In the genomic region with DNA sequence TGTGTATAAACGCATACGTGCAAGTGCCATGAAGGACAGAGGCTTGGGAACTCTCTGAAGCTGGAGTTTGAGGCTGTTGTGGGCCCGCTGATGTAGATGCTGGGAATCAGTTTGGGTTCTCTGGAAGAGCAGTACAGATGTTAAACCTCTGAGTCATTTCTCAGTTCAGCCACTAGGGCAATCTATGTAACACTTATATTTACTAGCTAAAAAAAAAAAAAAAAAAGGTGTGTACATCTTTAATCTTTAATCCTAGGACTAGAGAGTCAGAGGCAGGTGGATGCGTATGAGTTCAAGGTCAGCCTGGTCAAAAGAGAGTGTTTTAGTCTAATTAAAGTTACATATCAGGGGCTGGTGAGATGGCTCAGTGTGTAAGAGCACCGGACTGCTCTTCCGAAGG, we compare ENCODE assay signal across 19 mouse cellular contexts. TPM values are rescaled to one million over a fixed set of nuclear protein-coding genes. Genes with fewer than 3 reads are reported as not detected.
DNase-seq lines count a peak whose midpoint lies in the region; ATAC-seq and TF ChIP-seq lines count a peak whose summit lies in the region.
"Had no signal": no experiment of that assay in that cellular context is flagged by ENCODE, and none has a peak within 500 bp of the region (broad histone marks: within the 10 kb centered on the region; RNA-seq: fewer than 3 reads in every experiment).

No protein-coding gene starts in this region.

- in situ Hi-C loops in ES-E14 (cut with MboI; ENCODE audit: low sequenced_read_pairs in 2 of 2, unreplicated experiment in 2 of 2), result no loop called here

- H3K4me1 ChIP-seq in heart, postnatal 0 days (ENCODE audit: control insufficient read depth, insufficient read depth), result no peaks in the 10 kb centered on the region
- H3K4me1 ChIP-seq in heart, embryonic 11.5 days (ENCODE audit: control insufficient read depth, insufficient read depth, low read length), result peaks cover 9% of the 10 kb centered on the region
- peaks cover 10% of the 10 kb centered on the region; the same call in 1 of the 2 replicates for H3K4me1 ChIP-seq in lung, postnatal 0 days (ENCODE audit: insufficient read depth, low read depth, low read length)
- H3K4me1 ChIP-seq in ES-E14 (ENCODE audit: control insufficient read depth in 2 of 2, insufficient read depth in 2 of 2, low read length in 2 of 2, poor library complexity in 1 of 2), result peaks cover 5 to 10% of the 10 kb centered on the region in 2 experiments; a peak in 3 of 4 replicates
- no peaks in the 10 kb centered on the region for H3K4me1 ChIP-seq in stomach, postnatal 0 days (replicated peaks; ENCODE audit: control insufficient read depth, insufficient read depth)

- H3K27ac ChIP-seq in heart, postnatal 0 days (ENCODE audit: low read depth), result no peak overlapping the region
- no peak overlapping the region for H3K27ac ChIP-seq in heart, embryonic 11.5 days (ENCODE audit: low read depth, low read length)
- H3K27ac ChIP-seq in lung, postnatal 0 days (ENCODE audit: low read length), result no peak overlapping the region
- H3K27ac ChIP-seq in ES-E14 (ENCODE audit: insufficient read depth, low read depth, low read length, poor library complexity, severe bottlenecking), result no peak overlapping the region
- H3K27ac ChIP-seq in stomach, postnatal 0 days (replicated peaks), result no peak overlapping the region
- H3K27ac ChIP-seq: liver, embryonic 13.5 days had no signal

- H3K9me3 ChIP-seq in heart, postnatal 0 days (replicated peaks; ENCODE audit: control insufficient read depth, low read length), result no peaks in the 10 kb centered on the region
- no peaks in the 10 kb centered on the region for H3K9me3 ChIP-seq in heart, embryonic 11.5 days (replicated peaks; ENCODE audit: control insufficient read depth, low read length)
- no peaks in the 10 kb centered on the region for H3K9me3 ChIP-seq in lung, postnatal 0 days (ENCODE audit: low read length)
- no peaks in the 10 kb centered on the region for H3K9me3 ChIP-seq in ES-E14 (ENCODE audit: control insufficient read depth, insufficient read depth, low read depth, low read length)
- no peaks in the 10 kb centered on the region for H3K9me3 ChIP-seq in stomach, postnatal 0 days (ENCODE audit: control insufficient read depth, low read length)
- H3K9me3 ChIP-seq: heart, embryonic 12.5 days; liver, embryonic 13.5 days had no signal

- DNase-seq in heart, postnatal 0 days (ENCODE audit: low spot score), result no peak
- peak; percentile 36 for DNase-seq in lung, postnatal 0 days (ENCODE audit: low spot score)
- DNase-seq in lung, postnatal 4 days, result no peak
- no peak for DNase-seq in ES-E14 (ENCODE audit: low read depth, low spot score)
- no peak for DNase-seq in stomach, postnatal 0 days (ENCODE audit: low spot score)
- no peak for DNase-seq in frontal cortex, postnatal 36 days (ENCODE audit: low spot score in 2 of 2)
- DNase-seq: cerebellum, adult 9-10 months; gastrocnemius, postnatal 14 days; heart, postnatal 36 days; layer of hippocampus, postnatal 36 days; left cerebral cortex, postnatal 4 days; liver, embryonic 13.5 days; right cerebral cortex, postnatal 25 days; thymus, postnatal 4 days had no signal

- no peak overlapping the region for H3K9ac ChIP-seq in heart, postnatal 0 days (replicated peaks; ENCODE audit: low read depth, low read length)
- H3K9ac ChIP-seq in heart, embryonic 11.5 days (ENCODE audit: low read depth, low read length), result no peak overlapping the region
- no peak overlapping the region for H3K9ac ChIP-seq in lung, postnatal 0 days (replicated peaks; ENCODE audit: low read depth)
- no peak overlapping the region for H3K9ac ChIP-seq in ES-E14 (ENCODE audit: insufficient read depth, low read depth, low read length, poor library complexity, severe bottlenecking)
- H3K9ac ChIP-seq in stomach, postnatal 0 days (ENCODE audit: low read length), result no peak overlapping the region
- H3K9ac ChIP-seq: heart, embryonic 12.5 days; liver, embryonic 13.5 days had no signal

- peak; percentile 19; the same call in 1 of the 2 replicates for TF ChIP-seq CTCF in heart, postnatal 0 days (IDR thresholded peaks at IDR 0.05; ENCODE audit: low read depth)
- TF ChIP-seq CTCF in lung, postnatal 0 days (IDR thresholded peaks at IDR 0.05), result peak; percentile 31; the same call in 1 of the 2 replicates
- peak; percentile 50 for TF ChIP-seq CTCF in stomach, postnatal 0 days (IDR thresholded peaks at IDR 0.05; ENCODE audit: low read depth)

- no peak overlapping the region for H3K4me2 ChIP-seq in heart, postnatal 0 days (ENCODE audit: low read depth, low read length)
- H3K4me2 ChIP-seq in heart, embryonic 11.5 days, result no peak overlapping the region
- no peak overlapping the region for H3K4me2 ChIP-seq in lung, postnatal 0 days (replicated peaks; ENCODE audit: low read depth, low read length)
- no peak overlapping the region for H3K4me2 ChIP-seq in stomach, postnatal 0 days (replicated peaks; ENCODE audit: low read depth)
- H3K4me2 ChIP-seq: heart, embryonic 12.5 days; liver, embryonic 13.5 days had no signal

- H3K27me3 ChIP-seq in heart, postnatal 0 days (ENCODE audit: control insufficient read depth, insufficient read depth, low read length), result no peaks in the 10 kb centered on the region
- no peaks in the 10 kb centered on the region for H3K27me3 ChIP-seq in heart, embryonic 11.5 days (ENCODE audit: control insufficient read depth, insufficient read depth, low read length)
- H3K27me3 ChIP-seq in lung, postnatal 0 days (replicated peaks; ENCODE audit: insufficient read depth, low read length), result no peaks in the 10 kb centered on the region
- no peaks in the 10 kb centered on the region for H3K27me3 ChIP-seq in stomach, postnatal 0 days (ENCODE audit: control insufficient read depth, insufficient read depth, low read length)
- H3K27me3 ChIP-seq: heart, embryonic 12.5 days; liver, embryonic 13.5 days; Patski had no signal

- WGBS in heart, postnatal 0 days, result 74% methylated on average over 6 of the region's 6 CpGs
- 77% methylated on average over 6 of the region's 6 CpGs for WGBS in heart, embryonic 11.5 days (ENCODE audit: insufficient replicate concordance)
- WGBS in lung, postnatal 0 days, result 78% methylated on average over 6 of the region's 6 CpGs
- WGBS in stomach, postnatal 0 days, result 76% methylated on average over 6 of the region's 6 CpGs

- ATAC-seq in heart, postnatal 0 days (ENCODE audit: insufficient read depth, low read depth), result no peak
- ATAC-seq in heart, embryonic 11.5 days (replicated peaks; ENCODE audit: insufficient number of reproducible peaks, low FRiP score, low TSS enrichment), result no peak
- ATAC-seq in lung, postnatal 0 days, result no peak
- ATAC-seq in stomach, postnatal 0 days (ENCODE audit: low FRiP score, low TSS enrichment), result no peak
- ATAC-seq: hindbrain, embryonic 16.5 days; Patski had no signal

- TF ChIP-seq EP300 in heart, postnatal 0 days (IDR thresholded peaks at IDR 0.05; ENCODE audit: low read depth), result no peak
- no peak for TF ChIP-seq EP300 in lung, postnatal 0 days (IDR thresholded peaks at IDR 0.05)
- TF ChIP-seq EP300 in stomach, postnatal 0 days (optimal IDR thresholded peaks at IDR 0.05), result no peak

- H3K36me3 ChIP-seq in heart, postnatal 0 days (replicated peaks; ENCODE audit: control insufficient read depth, insufficient read depth, low read length), result no peaks in the 10 kb centered on the region
- no peaks in the 10 kb centered on the region for H3K36me3 ChIP-seq in heart, embryonic 11.5 days (ENCODE audit: control insufficient read depth, insufficient read depth, low read length)
- no peaks in the 10 kb centered on the region for H3K36me3 ChIP-seq in lung, postnatal 0 days (ENCODE audit: insufficient read depth, low read length)
- no peaks in the 10 kb centered on the region for H3K36me3 ChIP-seq in ES-E14 (ENCODE audit: control insufficient read depth, insufficient read depth, low read length, poor library complexity, severe bottlenecking)
- H3K36me3 ChIP-seq in stomach, postnatal 0 days (ENCODE audit: control insufficient read depth, insufficient read depth, low read length), result no peaks in the 10 kb centered on the region
- H3K36me3 ChIP-seq: heart, embryonic 12.5 days; liver, embryonic 13.5 days had no signal

- no peak overlapping the region for H3K4me3 ChIP-seq in heart, postnatal 0 days (ENCODE audit: low read depth, low read length)
- no peak overlapping the region for H3K4me3 ChIP-seq in heart, embryonic 11.5 days (ENCODE audit: low read depth, low read length)
- H3K4me3 ChIP-seq in lung, postnatal 0 days (ENCODE audit: low read depth, low read length), result no peak overlapping the region
- H3K4me3 ChIP-seq in ES-E14 (ENCODE audit: insufficient read depth in 1 of 2, low read depth in 1 of 2, low read length in 2 of 2, poor library complexity in 1 of 2, severe bottlenecking in 1 of 2), result no peak overlapping the region
- no peak overlapping the region for H3K4me3 ChIP-seq in stomach, postnatal 0 days (ENCODE audit: low read depth, low read length)
- H3K4me3 ChIP-seq: heart, embryonic 12.5 days; liver, embryonic 13.5 days had no signal

RNA-seq across cellular contexts. Expression of a gene that starts 11.8 kb away (rescaled TPM):
- 472 and 473 TPM in 2 replicates for total RNA-seq in heart, postnatal 0 days (2014; rRNA removed; ENCODE audit: low replicate concordance)
- polyA plus RNA-seq in heart, postnatal 0 days (2015; fragmentation: Nextera tagmentation; extraction: Ambion mirVana), result 291 and 295 TPM in 2 replicates
- 308 and 316 TPM in 2 replicates for polyA plus RNA-seq in heart, embryonic 11.5 days (2014; fragmentation: Nextera tagmentation; extraction: Ambion mirVana)
- 414 and 417 TPM in 2 replicates for polyA plus RNA-seq in lung, postnatal 0 days (2015; fragmentation: Nextera tagmentation; extraction: Ambion mirVana)
- total RNA-seq in ES-E14 (2012; rRNA removed), result 178 and 232 TPM in 2 replicates
- 189 and 195 TPM in 2 replicates for polyA plus RNA-seq in stomach, postnatal 0 days (2015; fragmentation: Nextera tagmentation; extraction: Ambion mirVana)

RNA-seq across cellular contexts. Expression of a gene that starts 22.4 kb away (rescaled TPM):
- 8.9 and 16.9 TPM in 2 replicates for total RNA-seq in heart, postnatal 0 days (2014; rRNA removed; ENCODE audit: low replicate concordance)
- 2.7 and 4.0 TPM in 2 replicates for polyA plus RNA-seq in heart, postnatal 0 days (2015; fragmentation: Nextera tagmentation; extraction: Ambion mirVana)
- polyA plus RNA-seq in heart, embryonic 11.5 days (2014; fragmentation: Nextera tagmentation; extraction: Ambion mirVana), result 2.8 and 3.3 TPM in 2 replicates
- 0.51 and 0.81 TPM in 2 replicates for polyA plus RNA-seq in lung, postnatal 0 days (2015; fragmentation: Nextera tagmentation; extraction: Ambion mirVana)
- 2.9 and 8.9 TPM in 2 replicates for total RNA-seq in ES-E14 (2012; rRNA removed)
- 0.95 and 1.1 TPM in 2 replicates for polyA plus RNA-seq in stomach, postnatal 0 days (2015; fragmentation: Nextera tagmentation; extraction: Ambion mirVana)
- total RNA-seq: megakaryocyte, adult 5-6 weeks had no signal

RNA-seq across cellular contexts. Expression of a gene that starts 32.5 kb away (rescaled TPM):
- total RNA-seq in heart, postnatal 0 days (2014; rRNA removed; ENCODE audit: low replicate concordance), result not detected in 2 replicates
- 0.25 and 0.33 TPM in 2 replicates for polyA plus RNA-seq in heart, postnatal 0 days (2015; fragmentation: Nextera tagmentation; extraction: Ambion mirVana)
- 0.42 and 1.2 TPM in 2 replicates for polyA plus RNA-seq in heart, embryonic 11.5 days (2014; fragmentation: Nextera tagmentation; extraction: Ambion mirVana)
- 0.23 and 0.30 TPM in 2 replicates for polyA plus RNA-seq in lung, postnatal 0 days (2015; fragmentation: Nextera tagmentation; extraction: Ambion mirVana)
- 1.2 and 1.8 TPM in 2 replicates for total RNA-seq in ES-E14 (2012; rRNA removed)
- 2.1 and 2.9 TPM in 2 replicates for polyA plus RNA-seq in stomach, postnatal 0 days (2015; fragmentation: Nextera tagmentation; extraction: Ambion mirVana)
- total RNA-seq: gastrocnemius, postnatal 14 days; heart, postnatal 36 days; layer of hippocampus, postnatal 36 days; megakaryocyte, adult 5-6 weeks had no signal

RNA-seq across cellular contexts. Expression of a gene that starts 37.9 kb away (rescaled TPM):
- 21.0 and 34.9 TPM in 2 replicates for total RNA-seq in heart, postnatal 0 days (2014; rRNA removed; ENCODE audit: low replicate concordance)
- 8.9 and 9.1 TPM in 2 replicates for polyA plus RNA-seq in heart, postnatal 0 days (2015; fragmentation: Nextera tagmentation; extraction: Ambion mirVana)
- 5.1 and 5.3 TPM in 2 replicates for polyA plus RNA-seq in heart, embryonic 11.5 days (2014; fragmentation: Nextera tagmentation; extraction: Ambion mirVana)
- polyA plus RNA-seq in lung, postnatal 0 days (2015; fragmentation: Nextera tagmentation; extraction: Ambion mirVana), result 31.9 and 34.3 TPM in 2 replicates
- total RNA-seq in ES-E14 (2012; rRNA removed), result 7.4 and 7.6 TPM in 2 replicates
- 16.3 and 19.1 TPM in 2 replicates for polyA plus RNA-seq in stomach, postnatal 0 days (2015; fragmentation: Nextera tagmentation; extraction: Ambion mirVana)
- total RNA-seq: megakaryocyte, adult 5-6 weeks had no signal

RNA-seq across cellular contexts. Expression of a gene that starts 59.5 kb away (rescaled TPM):
- total RNA-seq in heart, postnatal 0 days (2014; rRNA removed; ENCODE audit: low replicate concordance), result 22.3 and 31.2 TPM in 2 replicates
- polyA plus RNA-seq in heart, postnatal 0 days (2015; fragmentation: Nextera tagmentation; extraction: Ambion mirVana), result 28.6 and 33.6 TPM in 2 replicates
- 57.5 and 59.1 TPM in 2 replicates for polyA plus RNA-seq in heart, embryonic 11.5 days (2014; fragmentation: Nextera tagmentation; extraction: Ambion mirVana)
- polyA plus RNA-seq in lung, postnatal 0 days (2015; fragmentation: Nextera tagmentation; extraction: Ambion mirVana), result 22.4 and 24.1 TPM in 2 replicates
- 66.6 and 82.7 TPM in 2 replicates for total RNA-seq in ES-E14 (2012; rRNA removed)
- polyA plus RNA-seq in stomach, postnatal 0 days (2015; fragmentation: Nextera tagmentation; extraction: Ambion mirVana), result 35.5 and 42.7 TPM in 2 replicates
